Mouse (Mus musculus) intestine, embryonic 15.5 days (tissue): ENCODE data around the gene Gm20738. TPM values are rescaled to one million over a fixed set of nuclear protein-coding genes. Genes with fewer than 3 reads are reported as not detected.
"Not testable (repeated sequence)": the region's sequence is repeated elsewhere in the genome, so short reads cannot be mapped to it uniquely, and the experiment has no call there.

Experiments
- ATAC-seq: fragments of 200-750 bp; cut with Nextera tagmentation; 2 replicates; pipeline ENCODE4 v1.8.0; 2017; ENCODE audit warnings: moderate TSS enrichment, moderate library complexity
- H3K27ac ChIP-seq: fragments of 300-500 bp; sonication (generic); 2 replicates; pipeline ENCODE4 v1.5.1; 2015; ENCODE audit warnings: mild to moderate bottlenecking, inconsistent platforms
- H3K27me3 ChIP-seq: fragments of 300-500 bp; sonication (generic); replicated peaks from 2 replicates; pipeline ENCODE4 v1.6.1; 2015; ENCODE audit warnings: inconsistent platforms
- H3K36me3 ChIP-seq: fragments of 300-500 bp; sonication (generic); 2 replicates; pipeline ENCODE4 v1.6.1; 2015; ENCODE audit warnings: inconsistent platforms
- H3K4me1 ChIP-seq: fragments of 300-500 bp; sonication (generic); replicated peaks from 2 replicates; pipeline ENCODE4 v1.6.1; 2015; ENCODE audit warnings: inconsistent platforms
- H3K4me2 ChIP-seq: fragments of 300-500 bp; sonication (generic); replicated peaks from 2 replicates; pipeline ENCODE4 v1.6.1; 2015; ENCODE audit warnings: mild to moderate bottlenecking, inconsistent platforms
- H3K4me3 ChIP-seq: fragments of 300-500 bp; sonication (generic); replicated peaks from 2 replicates; pipeline ENCODE4 v1.5.1; 2015; ENCODE audit warnings: inconsistent platforms
- H3K9ac ChIP-seq: fragments of 300-500 bp; sonication (generic); 2 replicates; pipeline ENCODE4 v1.6.1; 2015; ENCODE audit warnings: inconsistent platforms
- H3K9me3 ChIP-seq: fragments of 300-500 bp; sonication (generic); 2 replicates; pipeline ENCODE4 v1.6.1; 2016; ENCODE audit warnings: inconsistent platforms
- WGBS: fragments of 180-500 bp; shearing (Covaris S2); methylation state at CpG from one replicate; pipeline ENCODE4 v1.1.7; 2015; 5-methylcytosine and 5-hydroxymethylcytosine counted together
- polyA plus RNA-seq: library from polyadenylated mRNA; unstranded; fragments of >200 nt; fragmentation: Nextera tagmentation; extraction: Ambion mirVana; gene quantifications from 2 replicates; pipeline ENCODE4 v1.2.1, GENCODE M21; 2015

The Gm20738 gene
- polyA plus RNA-seq: not detected in 2 replicates

GRCm38 (mm10) chrY:37957511-37957910, at the start of gene Gm20738:
TSS of gene Gm20738 (plus strand) at chrY:37957811.
- H3K4me1 ChIP-seq, H3K27me3 ChIP-seq, H3K9me3 ChIP-seq, H3K27ac ChIP-seq, H3K36me3 ChIP-seq, ATAC-seq, H3K4me2 ChIP-seq, H3K4me3 ChIP-seq, H3K9ac ChIP-seq: not testable (repeated sequence)
- WGBS: 85% methylated on average over 2 of the region's 4 CpGs
